Mouse (Mus musculus): Measurements from ENCODE around the gene Fam20a.

The Fam20a gene

DNA sequence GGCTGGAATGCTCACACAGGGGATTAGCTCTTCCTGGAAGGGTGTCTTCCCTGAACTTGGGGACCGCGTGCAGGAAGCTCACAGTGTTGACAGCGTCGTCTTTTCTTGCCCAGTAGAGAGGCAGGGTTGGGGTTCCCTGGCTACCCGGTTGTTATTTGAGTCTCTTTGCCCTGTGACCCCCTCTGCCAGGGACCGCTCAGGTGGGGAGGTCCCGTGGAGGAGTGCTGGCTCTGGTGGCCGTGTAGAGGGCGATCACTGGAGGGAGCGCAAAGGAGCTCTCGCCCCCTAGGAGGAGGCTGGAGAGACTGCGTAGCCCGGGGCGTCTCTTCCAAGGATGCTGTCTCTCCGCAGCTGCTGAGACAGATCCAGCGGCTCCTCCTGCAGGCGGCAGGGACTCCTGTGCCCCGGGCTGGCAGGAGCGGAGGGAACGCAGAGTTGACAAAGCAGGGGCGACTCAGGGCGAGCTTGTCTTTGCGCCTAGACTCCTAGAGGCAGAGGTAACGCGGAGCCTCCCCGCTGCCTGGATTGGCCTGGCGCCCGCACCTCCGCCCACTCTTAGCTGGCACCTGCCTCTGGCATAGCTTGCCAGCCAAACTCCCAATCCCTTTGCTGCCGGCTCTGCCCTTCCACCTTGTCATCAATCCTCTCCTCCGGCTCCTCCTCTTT, at the start of gene Fam20a:
Gene Fam20a (minus strand): TSS at position 499 of the 666 bp plus-strand sequence.
- DNase-seq (ENCODE audit: low spot score in 2 of 2), result peak; percentile 47 to 55

DNA sequence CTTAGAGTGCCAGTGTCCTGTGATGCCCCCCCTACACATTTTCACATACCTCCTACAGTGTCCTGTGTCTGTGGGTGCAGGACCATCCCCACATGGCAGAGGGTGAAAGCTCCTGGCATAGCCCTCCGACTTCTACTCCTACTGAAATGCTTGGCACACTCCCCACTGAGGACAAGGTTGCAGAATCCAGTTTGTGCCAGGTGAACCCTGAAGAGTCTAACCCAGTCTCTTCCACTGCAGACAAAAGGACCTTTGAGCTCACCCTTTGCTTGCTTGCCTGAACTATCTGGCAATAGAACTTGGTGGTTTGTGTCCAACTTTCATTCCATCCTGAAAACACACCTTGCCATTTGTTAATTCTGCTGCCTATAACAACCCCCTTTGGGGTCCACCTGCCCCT, 49.3 kb upstream of the Fam20a start:
- no peak for DNase-seq (ENCODE audit: low spot score in 2 of 2)

DNA sequence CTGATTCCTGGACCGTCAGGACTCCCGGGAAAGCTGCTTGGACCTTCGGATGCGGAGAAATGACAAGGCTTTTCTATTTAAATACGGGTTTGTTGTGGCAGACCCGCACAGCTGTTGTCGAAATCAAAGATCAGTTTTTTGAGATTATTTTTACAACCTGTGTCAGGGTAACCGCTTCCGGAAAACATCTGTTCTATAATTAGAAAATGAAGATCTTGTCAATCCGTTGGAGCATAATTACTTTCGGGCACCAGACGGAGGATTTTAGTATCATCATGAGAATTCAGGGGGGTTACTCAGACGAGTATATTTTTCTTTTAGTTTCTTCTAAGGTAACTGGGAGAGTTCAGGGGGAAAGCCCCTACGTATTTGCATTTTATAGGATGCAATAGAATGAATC, 48.1 kb upstream of the Fam20a start:
- no peak for DNase-seq (ENCODE audit: low spot score in 2 of 2)

DNA sequence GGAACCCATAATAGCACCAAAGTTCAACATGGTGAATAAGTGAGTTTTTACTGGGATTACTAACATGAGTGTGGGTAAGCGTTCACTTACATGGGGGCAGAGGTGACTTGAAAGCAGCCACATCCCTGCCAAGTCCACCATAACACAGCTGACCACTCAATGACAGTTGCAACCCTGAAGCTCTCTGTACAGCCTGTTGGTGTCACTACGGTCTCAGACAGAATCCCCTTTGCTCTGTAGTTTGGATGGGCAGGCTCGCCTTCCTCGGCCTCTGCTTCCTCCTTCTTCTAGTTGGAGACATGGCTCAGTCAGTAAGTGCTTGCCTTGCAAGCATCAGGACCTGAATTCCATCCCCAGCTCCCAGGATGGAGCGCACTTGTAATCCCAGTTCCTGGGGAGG, 47.0 kb upstream of the Fam20a start:
- DNase-seq (ENCODE audit: low spot score in 2 of 2), result no peak

DNA sequence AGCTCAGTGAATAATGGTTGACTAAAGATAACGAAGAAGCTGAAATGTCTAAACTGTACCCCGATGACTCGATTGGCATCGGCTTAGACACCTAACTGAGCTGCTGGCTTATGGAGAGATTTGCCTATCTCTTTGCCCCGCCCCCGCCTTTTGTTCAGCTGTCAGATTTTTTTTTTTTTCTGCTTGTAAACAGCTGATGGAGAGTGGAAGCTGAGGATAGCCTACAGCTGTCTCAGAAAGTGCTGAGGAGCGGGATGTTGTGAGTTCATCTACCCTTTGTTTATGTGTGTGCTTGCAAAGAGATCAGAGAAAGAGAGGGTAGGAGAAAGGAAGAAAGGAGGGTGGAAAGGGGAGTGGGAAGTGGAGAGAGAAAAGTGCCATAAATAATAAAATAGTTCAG, 38.0 kb upstream of the Fam20a start:
- no peak for DNase-seq (ENCODE audit: low spot score in 2 of 2)

DNA sequence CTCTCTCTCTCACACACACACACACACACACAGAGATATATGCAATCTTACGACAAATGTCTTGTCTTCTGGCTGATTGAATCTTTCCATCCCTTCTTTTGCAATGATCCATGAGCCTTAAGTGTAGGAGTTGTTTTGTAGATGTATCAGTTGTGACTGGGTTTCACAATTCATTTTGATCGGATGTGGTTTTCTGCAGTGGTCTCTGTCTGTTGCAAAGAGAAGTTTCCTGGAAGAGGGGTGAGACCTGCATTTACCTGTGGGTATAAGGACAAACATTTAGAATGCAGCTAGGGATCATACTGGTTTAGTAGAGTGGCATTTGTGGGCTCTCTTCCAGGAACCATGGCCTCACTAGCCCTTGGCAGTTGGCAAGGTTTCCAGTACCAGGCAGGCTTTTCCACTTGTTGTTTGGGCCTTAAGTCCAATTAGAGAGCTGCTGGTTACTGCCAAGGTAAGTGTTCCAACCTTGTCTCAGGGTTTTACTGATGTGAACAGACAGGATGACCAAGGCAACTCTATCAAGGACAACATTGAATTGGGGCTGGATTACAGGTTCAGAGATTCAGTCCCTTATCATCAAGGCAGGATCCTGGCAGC, 36.6 kb upstream of the Fam20a start:
- no peak for DNase-seq (ENCODE audit: low spot score in 2 of 2)

DNA sequence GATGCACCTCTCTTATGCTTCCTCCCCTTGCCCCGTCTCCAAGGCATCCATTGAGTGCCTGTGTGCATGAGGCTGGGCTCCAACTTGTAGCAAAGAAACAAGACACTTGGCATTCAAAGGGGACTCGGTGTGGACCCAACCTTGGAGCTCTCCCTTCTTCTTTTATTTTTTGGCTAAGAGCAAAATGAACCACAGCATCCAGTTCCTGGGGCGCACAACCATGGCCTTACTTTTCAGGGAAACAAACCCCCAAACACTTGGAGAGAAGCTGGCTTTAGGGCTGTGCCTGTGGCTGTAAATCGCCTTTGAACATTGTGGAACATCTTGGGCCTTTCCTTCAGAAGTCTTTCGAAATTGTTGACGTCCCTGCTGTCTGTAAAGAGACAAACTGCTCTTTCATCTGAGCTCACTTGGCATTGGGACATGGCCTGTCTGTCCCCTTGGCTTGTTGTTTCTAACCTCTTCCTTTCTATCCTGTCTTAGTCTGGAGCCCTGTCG, 32.1 kb upstream of the Fam20a start:
- peak; percentile 31 to 43 for DNase-seq (ENCODE audit: low spot score in 2 of 2)

DNA sequence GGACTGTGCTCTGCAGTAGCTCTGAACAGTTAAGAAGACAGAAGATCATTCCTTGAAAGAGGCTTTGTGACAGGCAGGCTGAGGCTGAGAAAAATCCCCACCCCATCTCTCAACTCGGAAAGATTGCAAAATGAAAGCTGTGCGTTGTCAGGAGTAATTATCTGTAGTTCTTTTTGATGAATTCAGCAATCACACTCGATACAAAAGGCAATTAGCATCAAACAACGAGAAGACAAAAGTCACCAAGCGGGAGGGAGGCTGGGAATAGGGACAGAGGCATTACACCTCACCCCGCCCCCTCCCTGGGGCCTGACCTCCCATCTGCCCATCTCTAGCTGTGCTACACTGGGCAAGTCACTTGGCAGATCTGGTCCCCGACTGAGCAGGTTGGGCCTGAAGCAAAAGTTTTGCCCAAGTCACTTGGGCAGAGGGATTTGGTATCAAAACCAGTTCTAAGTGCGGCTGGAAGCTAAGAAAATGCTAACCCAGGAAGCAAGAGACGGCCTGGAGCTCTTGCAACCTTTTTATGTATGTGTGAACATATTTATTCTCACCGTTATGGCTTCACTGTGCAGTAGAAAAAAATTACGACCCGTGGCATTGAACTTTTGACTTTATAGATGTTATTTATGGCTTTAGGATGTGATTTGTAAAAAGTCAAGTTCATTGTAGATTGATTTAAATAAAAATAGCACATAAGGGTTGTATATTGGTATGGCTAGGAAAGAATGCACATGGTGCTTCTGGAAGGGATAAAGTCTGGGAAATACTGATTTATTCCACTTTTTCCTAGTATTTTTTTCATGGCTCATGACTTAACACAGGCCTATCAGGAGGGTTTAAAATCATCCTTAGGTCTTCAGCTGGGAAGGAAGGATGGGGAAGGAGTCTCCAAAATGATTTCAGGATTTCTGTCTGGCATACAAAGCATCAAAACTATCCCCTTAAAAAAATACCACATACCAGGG, 29.8 kb upstream of the Fam20a start:
- no peak for DNase-seq (ENCODE audit: low spot score in 2 of 2)

DNA sequence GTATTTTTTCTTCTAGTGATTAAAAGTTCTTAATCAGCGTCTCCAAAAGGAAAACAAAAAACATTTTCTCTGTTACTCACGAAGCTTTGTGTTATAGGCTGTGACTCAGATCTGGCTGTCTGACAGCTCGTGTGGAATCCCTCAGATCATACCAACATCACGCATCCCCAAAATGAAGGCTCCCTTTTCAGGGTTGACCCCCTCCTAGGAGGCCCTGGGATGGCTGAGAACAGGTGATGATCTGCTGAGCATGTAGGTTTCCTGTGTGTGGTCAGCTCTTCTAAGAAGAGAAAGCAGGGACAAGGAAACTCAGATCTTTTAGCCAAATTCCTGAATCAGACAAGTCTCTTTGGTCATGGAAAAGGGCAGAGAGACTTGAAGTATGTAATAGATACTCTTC, 23.1 kb upstream of the Fam20a start:
- DNase-seq (ENCODE audit: low spot score in 2 of 2), result no peak

DNA sequence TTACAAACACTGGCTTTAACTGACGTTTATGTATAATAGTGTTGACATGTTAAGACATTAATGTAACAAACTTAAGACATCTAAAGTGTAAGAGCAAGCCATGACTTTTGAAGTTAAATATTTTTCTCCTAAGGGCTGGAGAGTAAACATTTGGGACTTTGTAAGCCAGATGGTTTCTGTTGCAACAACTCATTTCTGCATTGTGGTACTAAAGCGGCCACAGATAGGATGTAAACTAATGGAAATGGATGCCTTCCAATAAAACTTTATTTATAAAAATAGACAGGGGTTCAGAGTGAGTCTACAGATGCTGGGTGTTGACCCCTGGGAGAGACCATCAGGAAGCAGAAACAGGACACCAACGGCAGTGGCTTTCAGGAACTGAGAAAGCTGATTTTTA, 15.9 kb upstream of the Fam20a start:
- DNase-seq (ENCODE audit: low spot score in 2 of 2), result no peak

DNA sequence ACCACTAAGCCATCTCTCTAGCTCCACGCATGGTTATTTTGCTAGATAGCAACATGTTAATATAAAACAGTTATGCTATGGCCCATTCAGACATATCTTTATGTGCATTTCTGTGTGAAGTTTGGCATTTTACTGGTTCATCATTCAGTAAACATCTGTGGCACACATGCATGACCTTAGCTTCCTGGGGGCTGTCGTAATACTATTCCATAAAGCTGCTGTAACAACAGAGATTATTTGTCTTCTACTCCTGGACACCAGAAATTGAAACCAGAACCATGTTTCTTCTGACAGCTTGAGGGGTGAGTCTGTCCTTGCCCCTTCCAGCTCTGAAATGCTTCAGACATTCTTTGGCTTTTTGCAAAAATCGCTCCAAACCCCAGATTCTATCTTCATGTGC, 14.3 kb upstream of the Fam20a start:
- no peak for DNase-seq (ENCODE audit: low spot score in 2 of 2)

DNA sequence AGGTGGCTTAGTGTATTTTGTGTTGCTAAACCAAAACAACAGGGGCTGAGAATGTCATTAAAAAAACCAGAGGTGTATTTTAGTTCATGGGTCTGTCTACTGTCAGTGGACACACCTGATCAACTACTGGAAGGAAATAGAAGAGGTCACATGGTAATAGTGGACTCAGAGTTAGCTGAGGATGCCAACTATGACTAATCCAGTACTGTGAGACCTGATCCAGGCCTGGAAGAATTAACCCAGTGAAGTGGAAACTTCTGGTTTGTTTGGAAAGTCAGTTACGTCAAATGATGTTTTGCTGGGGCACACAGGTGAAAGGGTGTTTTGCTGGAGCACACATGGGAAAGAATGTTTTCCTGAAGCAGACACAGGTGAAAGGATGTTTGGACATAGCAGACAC, 12.3 kb upstream of the Fam20a start:
- DNase-seq (ENCODE audit: low spot score in 2 of 2), result no peak

DNA sequence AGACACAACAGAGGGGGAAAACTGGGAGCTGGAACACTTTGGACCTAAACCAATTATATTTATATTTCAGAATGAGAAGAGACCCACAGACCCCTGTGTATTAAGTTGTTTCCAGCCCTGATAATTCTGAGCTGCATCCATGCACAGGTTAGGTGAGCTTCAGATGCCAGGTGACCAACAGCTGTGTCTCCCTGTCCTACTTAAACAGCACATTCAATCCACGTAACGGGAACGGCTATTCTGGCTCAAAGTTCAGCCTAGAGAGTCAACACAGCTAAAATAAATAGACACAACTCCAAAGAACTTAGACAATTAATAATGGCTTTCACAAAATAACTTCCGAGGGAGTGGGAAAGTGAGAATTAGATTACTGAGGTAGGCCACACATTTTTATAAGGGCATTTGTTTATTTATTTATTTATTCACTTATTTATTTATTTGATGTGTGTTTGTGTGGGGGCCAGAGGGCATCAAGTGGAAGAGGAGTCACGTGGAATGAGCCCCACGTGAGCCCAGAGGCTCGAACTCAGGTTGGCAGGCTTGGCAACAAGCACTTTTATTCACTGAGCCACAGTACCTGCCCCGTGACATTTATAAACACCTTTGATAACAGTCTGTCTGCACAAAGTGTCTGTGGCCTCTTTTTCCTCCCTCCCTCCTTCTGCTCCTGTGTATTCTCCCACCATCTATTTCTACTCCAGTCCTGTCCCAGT, 10.8 kb upstream of the Fam20a start:
- DNase-seq (ENCODE audit: low spot score in 2 of 2), result no peak

DNA sequence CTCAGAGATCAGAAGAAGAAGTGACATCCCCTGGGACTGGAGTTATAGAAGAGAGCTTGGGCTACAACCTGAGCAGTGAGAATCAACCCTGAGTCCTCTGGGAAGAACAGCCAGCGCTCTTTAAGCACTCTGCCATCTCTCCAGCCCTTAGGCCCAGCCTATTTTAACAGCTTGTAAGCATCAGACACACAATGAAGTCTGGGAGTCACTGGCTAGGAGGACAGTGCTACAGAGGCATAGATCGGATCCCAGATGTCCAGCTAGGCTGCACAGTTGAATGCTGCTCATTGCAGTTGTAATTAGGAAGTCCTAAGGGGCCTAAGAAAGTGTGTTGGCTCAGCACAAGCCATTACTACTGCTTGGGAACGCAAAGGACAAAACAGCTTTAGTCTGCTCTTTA, 6.3 kb upstream of the Fam20a start:
- no peak for DNase-seq (ENCODE audit: low spot score in 2 of 2)

DNA sequence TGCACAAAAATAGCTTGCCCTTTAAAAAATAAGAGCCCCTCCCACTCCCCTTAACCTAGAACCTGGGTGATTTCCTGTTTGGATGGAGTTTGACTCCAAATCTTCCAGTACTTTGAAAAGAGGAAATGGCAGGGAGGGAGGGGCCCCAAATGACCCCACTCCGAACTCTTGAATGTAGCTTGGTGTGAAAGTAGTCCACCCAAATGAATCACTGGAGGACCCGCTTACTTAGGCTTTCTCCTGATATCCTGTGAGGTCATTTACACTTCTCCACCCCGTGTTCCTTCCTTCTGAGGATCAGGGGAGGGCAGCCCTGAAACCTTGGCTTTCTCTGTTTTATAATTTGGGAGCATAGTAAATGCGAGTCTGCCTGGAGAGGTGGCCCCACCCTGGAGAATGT, 632 bp upstream of the Fam20a start:
- DNase-seq (ENCODE audit: low spot score in 2 of 2), result no peak

DNA sequence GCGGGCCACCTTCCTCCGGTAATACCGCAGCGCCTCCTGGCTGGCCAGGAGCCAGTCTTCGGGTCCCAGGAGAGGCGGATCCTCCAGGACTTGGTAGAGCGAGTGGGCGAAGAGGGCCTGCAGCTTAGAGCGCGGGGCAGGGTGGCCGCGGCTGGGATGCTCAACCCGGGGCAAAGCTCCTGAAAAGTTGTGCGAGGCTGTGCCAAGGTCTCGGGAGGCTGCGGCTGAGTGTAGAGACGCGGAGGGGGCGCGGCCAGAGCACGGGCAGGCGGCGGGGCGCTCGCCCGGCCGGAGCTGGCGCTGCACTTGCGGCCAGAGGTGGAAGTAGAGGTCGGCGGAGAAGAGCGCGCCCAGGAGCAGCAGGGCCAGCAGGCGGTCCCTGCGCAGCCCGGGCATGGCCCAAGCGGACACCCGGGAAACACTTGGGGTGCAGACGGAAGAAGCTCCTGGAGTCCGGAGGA, 729 bp downstream of the Fam20a start:
- peak in 1 of 2 experiments; percentile 29 for DNase-seq (ENCODE audit: low spot score in 2 of 2)

DNA sequence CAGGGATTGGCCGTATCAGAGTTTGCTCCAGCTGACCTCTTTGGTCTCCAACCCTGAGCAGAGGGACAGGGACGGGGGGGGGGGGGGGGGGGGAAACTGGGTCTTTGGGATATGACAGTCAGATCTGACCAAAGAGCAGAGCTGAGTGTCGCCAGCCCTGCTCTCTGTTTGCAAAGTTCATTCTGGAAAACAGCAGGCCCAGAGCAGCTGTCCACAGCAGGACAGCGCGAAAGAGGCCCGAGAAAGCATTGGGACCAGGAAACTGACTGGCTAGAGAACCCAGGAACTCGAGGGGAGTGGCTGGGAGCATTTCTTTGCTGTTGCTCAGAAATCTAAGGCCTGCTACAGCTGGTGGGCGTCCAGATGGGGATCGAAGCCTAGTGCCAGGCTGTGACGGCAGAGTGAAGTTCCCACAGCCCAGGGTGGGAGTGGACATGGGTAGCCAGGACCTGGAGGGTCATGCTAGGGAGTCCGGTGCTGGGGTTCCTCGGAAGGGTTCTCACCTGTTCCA, 1.2 kb downstream of the Fam20a start:
- peak in 1 of 2 experiments; percentile 24 for DNase-seq (ENCODE audit: low spot score in 2 of 2)

DNA sequence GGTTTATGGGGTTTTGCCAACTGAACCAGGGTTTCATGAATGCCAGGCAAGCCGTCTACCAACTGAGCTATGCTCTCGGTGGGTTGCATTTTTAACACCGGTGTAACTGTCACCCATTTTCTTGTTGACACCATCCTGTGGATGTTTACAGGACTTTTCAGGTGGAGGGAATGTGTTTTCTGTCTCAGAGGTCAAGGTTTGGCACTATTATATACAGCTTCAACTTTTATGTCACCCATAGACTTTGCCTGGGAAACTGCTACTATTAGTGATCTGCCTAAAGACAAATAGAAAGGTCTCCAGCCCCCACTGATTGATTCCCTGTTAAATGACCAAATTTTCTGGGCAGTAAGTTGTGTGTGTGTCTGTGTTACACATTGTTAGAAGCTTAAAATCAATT, 2.7 kb downstream of the Fam20a start:
- no peak for DNase-seq (ENCODE audit: low spot score in 2 of 2)

DNA sequence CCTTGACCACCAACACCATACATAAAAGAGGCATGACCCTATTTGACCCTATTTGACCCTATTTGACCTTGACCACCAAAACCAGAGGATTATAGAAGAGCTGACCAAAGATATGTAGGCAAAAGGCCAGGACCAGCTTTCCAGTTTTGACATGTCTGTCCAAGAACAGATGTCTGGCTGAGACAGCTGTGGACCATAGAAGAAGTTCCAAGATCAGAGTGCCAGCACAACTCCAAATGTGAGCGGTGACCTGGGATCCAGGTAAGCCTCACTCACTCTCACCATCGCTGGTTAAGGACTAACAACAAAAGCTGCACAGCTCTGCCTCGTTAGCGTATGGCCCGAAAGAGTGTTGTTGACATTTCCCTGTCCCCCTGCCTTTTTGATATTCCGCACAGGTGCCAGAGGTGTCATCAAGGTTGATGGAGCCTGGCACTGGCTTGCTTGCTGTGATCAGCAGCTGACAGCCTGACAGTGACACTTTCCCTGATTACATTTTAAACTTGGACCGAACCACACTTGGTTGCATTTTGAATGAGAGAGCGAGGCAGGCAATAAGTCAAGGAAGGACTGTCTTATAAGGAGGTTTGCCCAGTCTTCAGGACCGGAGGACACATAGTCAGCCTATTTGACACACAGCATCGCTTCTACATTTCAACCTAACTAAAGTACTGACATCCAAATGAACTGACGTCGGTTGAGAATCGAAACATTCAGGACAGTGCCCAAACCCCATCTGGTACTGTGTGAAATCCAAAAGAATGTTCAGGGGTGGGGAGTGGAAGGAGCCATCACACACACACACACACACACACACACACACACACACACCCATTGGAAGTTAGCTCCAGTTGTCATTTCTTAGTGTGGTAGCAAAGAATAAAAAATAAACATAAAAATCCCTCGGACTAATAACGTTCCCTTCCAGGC, 3.8 kb downstream of the Fam20a start:
- DNase-seq (ENCODE audit: low spot score in 2 of 2), result no peak

DNA sequence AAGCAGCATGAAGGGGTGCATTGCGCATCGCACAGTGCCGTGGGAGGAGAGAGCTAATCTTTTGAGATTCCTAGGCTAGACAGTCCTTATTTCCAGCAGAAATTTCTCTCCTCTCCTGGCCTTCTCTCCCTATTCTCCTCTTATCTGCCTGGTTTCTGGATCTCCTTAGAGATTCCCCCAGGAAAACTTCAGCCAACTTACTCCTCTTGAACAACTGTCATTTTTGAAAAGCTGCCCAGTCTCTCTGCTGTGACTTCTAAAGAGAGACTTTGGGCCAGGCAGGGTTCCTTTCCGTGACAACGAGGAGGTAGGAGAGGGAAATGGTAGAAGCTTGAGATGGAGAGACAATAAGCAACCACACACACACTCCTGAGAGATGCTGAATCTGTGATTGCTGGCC, 4.6 kb downstream of the Fam20a start:
- DNase-seq (ENCODE audit: low spot score in 2 of 2), result no peak

Data from frontal cortex, postnatal 10 days (tissue).